Mouse (Mus musculus) olfactory bulb, adult 2 months (tissue): ENCODE results near the gene Epor. TPM values are rescaled to one million over a fixed set of nuclear protein-coding genes. Genes with fewer than 3 reads are reported as not detected.

Experiments used
- H3K27ac ChIP-seq: fragments of 200-500 bp; 2 replicates; pipeline ENCODE4 v1.5.1; 2012; ENCODE audit warnings: low read depth, low read length; ENCODE audit not compliant: insufficient read depth
- H3K4me1 ChIP-seq: fragments of 200-500 bp; 2 replicates; pipeline ENCODE4 v1.6.1; 2012; ENCODE audit warnings: low read length; ENCODE audit not compliant: control insufficient read depth, insufficient read depth
- H3K4me3 ChIP-seq: fragments of 200-500 bp; 2 replicates; pipeline ENCODE4 v1.5.1; 2012; ENCODE audit warnings: mild to moderate bottlenecking, low read depth, low read length, moderate library complexity; ENCODE audit not compliant: insufficient read depth
- CTCF ChIP-seq: fragments of 200-500 bp; IDR thresholded peaks from 2 replicates; pipeline ENCODE4 v1.5.1; 2012; ENCODE audit warnings: low read depth, mild to moderate bottlenecking, low read length, moderate library complexity; ENCODE audit not compliant: insufficient read depth
- POLR2A ChIP-seq: fragments of 200-500 bp; IDR thresholded peaks from 2 replicates; pipeline ENCODE4 v1.6.1; 2012; ENCODE audit warnings: mild to moderate bottlenecking, low read depth, low read length, moderate library complexity; ENCODE audit not compliant: insufficient read depth
- WGBS: fragments of 180-500 bp; shearing (Covaris S2); methylation state at CpG from one replicate; pipeline ENCODE4 v1.1.7; 2018; 5-methylcytosine and 5-hydroxymethylcytosine counted together
- polyA plus RNA-seq: library from polyadenylated mRNA; stranded (reverse); fragments of >200 nt; gene quantifications from 2 replicates; pipeline ENCODE4 v1.2.4, GENCODE M21; 2012; ENCODE audit warnings: low replicate concordance; ENCODE audit not compliant: missing spikeins, insufficient read depth, insufficient read length

Epor gene
- polyA plus RNA-seq, 1 experiment: not detected

GRCm38 (mm10) chr9:21923490-21924098, 39.7 kb downstream of the Epor start:
- H3K4me1 ChIP-seq: peaks cover 9% of the 10 kb centered on the region
- TF ChIP-seq CTCF (no peak), POLR2A (no peak)
- no peak overlapping the region for H3K4me3 ChIP-seq
- no peak overlapping the region for H3K27ac ChIP-seq
- WGBS: 67% methylated on average over 3 of the region's 3 CpGs

GRCm38 (mm10) chr9:21923036-21923435, 40.3 kb downstream of the Epor start:
- peaks cover 12% of the 10 kb centered on the region for H3K4me1 ChIP-seq
- no peak overlapping the region for H3K27ac ChIP-seq
- H3K4me3 ChIP-seq: no peak overlapping the region
- WGBS: 90% methylated on average over 4 of the region's 4 CpGs
- TF ChIP-seq POLR2A (no peak), CTCF (no peak)

- TF ChIP-seq POLR2A (no peak), CTCF (no peak)
These were observed 44.5 kb downstream of the Epor start for GRCm38 (mm10) chr9:21918692-21919384.

GRCm38 (mm10) chr9:21918035-21918592, 45.2 kb downstream of the Epor start, which contains the start of gene Rab3d:
TSS of gene Rab3d (minus strand) at chr9:21918192.
- Histone ChIP-seq H3K4me3 (peak within 1 kb of the TSS; percentile 59), H3K4me1 (peaks cover 11% of the 10 kb centered on the region), H3K27ac (no peak within 1 kb of the TSS)
- no peak for TF ChIP-seq CTCF
- TF ChIP-seq POLR2A: peak; percentile 31; the same call in 1 of the 2 replicates
- WGBS: under 1% methylated on average over 36 of the region's 36 CpGs

More at GRCm38 (mm10) chr9:21918692-21919384, 44.5 kb downstream of the Epor start:
- Histone ChIP-seq H3K4me3 (no peak overlapping the region), H3K27ac (no peak overlapping the region), H3K4me1 (peaks cover 12% of the 10 kb centered on the region)
- WGBS: 26% methylated on average over 5 of the region's 5 CpGs

GRCm38 (mm10) chr9:21917493-21918034, 45.7 kb downstream of the Epor start:
- TF ChIP-seq CTCF (no peak), POLR2A (no peak)
- Histone ChIP-seq H3K4me1 (peaks cover 11% of the 10 kb centered on the region), H3K27ac (no peak overlapping the region), H3K4me3 (peak overlapping the region; percentile 59)
- WGBS: 2% methylated on average over 35 of the region's 35 CpGs

GRCm38 (mm10) chr9:21916851-21917492, 46.3 kb downstream of the Epor start:
- WGBS: 70% methylated on average over 3 of the region's 3 CpGs
- H3K4me3 ChIP-seq: peak overlapping the region; percentile 59; the same call in 1 of the 2 replicates
- no peak overlapping the region for H3K27ac ChIP-seq
- TF ChIP-seq POLR2A (no peak), CTCF (no peak)
- peaks cover 11% of the 10 kb centered on the region for H3K4me1 ChIP-seq

GRCm38 (mm10) chr9:21909474-21910223, 53.7 kb downstream of the Epor start:
- TF ChIP-seq POLR2A (no peak), CTCF (no peak)
- WGBS: 80% methylated on average over 10 of the region's 10 CpGs
- no peaks in the 10 kb centered on the region for H3K4me1 ChIP-seq
- H3K4me3 ChIP-seq: no peak overlapping the region
- no peak overlapping the region for H3K27ac ChIP-seq

Other genes with a start within 250 kb of the Epor start
- not detected in 2 replicates for gene Ldlr, start 240.0 kb downstream of the Epor start, polyA plus RNA-seq
- gene Spc24, start 203.2 kb downstream of the Epor start, polyA plus RNA-seq: not detected in 2 replicates
- not detected in 2 replicates for gene Kank2, start 164.8 kb downstream of the Epor start, polyA plus RNA-seq
- not detected in 2 replicates for gene Angptl8, start 128.0 kb downstream of the Epor start, polyA plus RNA-seq
- not detected in 2 replicates for gene Dock6, start 110.9 kb downstream of the Epor start, polyA plus RNA-seq
- not detected in 2 replicates for gene Rab3d, start 45.3 kb downstream of the Epor start, polyA plus RNA-seq
- not detected in 2 replicates for gene Ccdc159, start 36.0 kb downstream of the Epor start, polyA plus RNA-seq
- gene Tmem205, start 36.0 kb downstream of the Epor start, polyA plus RNA-seq: not detected in 2 replicates
- not detected in 2 replicates for gene Plppr2, start 26.5 kb downstream of the Epor start, polyA plus RNA-seq
- not detected in 2 replicates for gene Swsap1, start 7.8 kb downstream of the Epor start, polyA plus RNA-seq
- gene Rgl3, start 25.9 kb upstream of the Epor start, polyA plus RNA-seq: not detected in 2 replicates
- not detected in 2 replicates for gene Ccdc151, start 39.1 kb upstream of the Epor start, polyA plus RNA-seq
- gene Prkcsh, start 39.3 kb upstream of the Epor start, polyA plus RNA-seq: not detected in 2 replicates
- gene Elavl3, start 88.5 kb upstream of the Epor start, polyA plus RNA-seq: not detected in 2 replicates
- not detected in 2 replicates for gene Gm49318, start 107.8 kb upstream of the Epor start, polyA plus RNA-seq
- not detected in 2 replicates for gene Zfp653, start 107.9 kb upstream of the Epor start, polyA plus RNA-seq
- not detected in 2 replicates for gene Ecsit, start 121.9 kb upstream of the Epor start, polyA plus RNA-seq
- not detected in 2 replicates for gene Cnn1, start 135.7 kb upstream of the Epor start, polyA plus RNA-seq
- gene Elof1, start 153.7 kb upstream of the Epor start, polyA plus RNA-seq: not detected in 2 replicates
- gene Acp5, start 172.2 kb upstream of the Epor start, polyA plus RNA-seq: not detected in 2 replicates
- not detected in 2 replicates for gene Pigyl, start 193.3 kb upstream of the Epor start, polyA plus RNA-seq
- not detected in 2 replicates for gene Zfp872, start 224.6 kb upstream of the Epor start, polyA plus RNA-seq